Mouse (Mus musculus) erythroblast, embryonic 14.5 days (primary cell): ENCODE measurements around the gene Gm11563. TPM values are rescaled to one million over a fixed set of nuclear protein-coding genes. Genes with fewer than 3 reads are reported as not detected.
"Not testable (repeated sequence)": the region's sequence is repeated elsewhere in the genome, so short reads cannot be mapped to it uniquely, and the experiment has no call there.

Experiments
- H3K27me3 ChIP-seq: 2 replicates; pipeline ENCODE4 v1.6.1; 2012; ENCODE audit warnings: inconsistent platforms; ENCODE audit not compliant: control insufficient read depth
- H3K36me3 ChIP-seq: 2 replicates; pipeline ENCODE4 v1.6.1; 2012; ENCODE audit warnings: mild to moderate bottlenecking, inconsistent platforms; ENCODE audit not compliant: control insufficient read depth
- H3K4me1 ChIP-seq: 2 replicates; pipeline ENCODE4 v1.6.1; 2012; ENCODE audit warnings: inconsistent platforms; ENCODE audit not compliant: control insufficient read depth
- H3K4me3 ChIP-seq: replicated peaks from 2 replicates; pipeline ENCODE3; 2012; ENCODE audit warnings: moderate library complexity, mild to moderate bottlenecking, inconsistent platforms
- H3K9me3 ChIP-seq: 2 replicates; pipeline ENCODE4 v1.6.1; 2012; ENCODE audit warnings: low read length, inconsistent platforms, mixed read lengths; ENCODE audit not compliant: control insufficient read depth
- GATA1 ChIP-seq: IDR thresholded peaks from 2 replicates; pipeline ENCODE4 v1.6.1; 2012; ENCODE audit warnings: low read length, inconsistent platforms, mixed read lengths
- TAL1 ChIP-seq: IDR thresholded peaks from 3 replicates; pipeline ENCODE4 v1.6.1; 2012; ENCODE audit warnings: low read length, inconsistent platforms, mixed read lengths
- polyA plus RNA-seq: library from polyadenylated mRNA; stranded (reverse); fragments of >175 nt; gene quantifications from 2 replicates; pipeline ENCODE4 v1.2.3, GENCODE M21; 2012

The Gm11563 gene
- not detected in 2 replicates for polyA plus RNA-seq

GRCm38 (mm10) chr11:99658467-99659010 lies at the start of gene Gm11563:
Gene Gm11563 (minus strand): TSS chr11:99658960.
- not testable (repeated sequence) for H3K9me3 ChIP-seq, H3K36me3 ChIP-seq, H3K4me3 ChIP-seq, H3K27me3 ChIP-seq, H3K4me1 ChIP-seq

GRCm38 (mm10) chr11:99690463-99690862 lies 31.7 kb upstream of the Gm11563 start, which contains the start of gene Gm14190:
Gene Gm14190 (minus strand): TSS chr11:99690740.
- Histone ChIP-seq H3K9me3 (peaks cover 9% of the 10 kb centered on the region), H3K27me3 (no peaks in the 10 kb centered on the region), H3K36me3 (no peaks in the 10 kb centered on the region), H3K4me1 (no peaks in the 10 kb centered on the region), H3K4me3 (no peak within 1 kb of the TSS)
- TF ChIP-seq TAL1 = no peak
- TF ChIP-seq GATA1 = no peak

GRCm38 (mm10) chr11:99685235-99685634 lies 26.5 kb upstream of the Gm11563 start:
- H3K27me3 ChIP-seq, H3K36me3 ChIP-seq, H3K4me3 ChIP-seq: not testable (repeated sequence)

GRCm38 (mm10) chr11:99683481-99683880 lies 24.7 kb upstream of the Gm11563 start:
- H3K4me3 ChIP-seq = no peak overlapping the region
- H3K9me3 ChIP-seq = peaks cover 8% of the 10 kb centered on the region
- no peaks in the 10 kb centered on the region for H3K4me1 ChIP-seq
- no peaks in the 10 kb centered on the region for H3K27me3 ChIP-seq
- no peak for TF ChIP-seq GATA1
- no peak for TF ChIP-seq TAL1
- no peaks in the 10 kb centered on the region for H3K36me3 ChIP-seq

More at GRCm38 (mm10) chr11:99685235-99685634, 26.5 kb upstream of the Gm11563 start:
- not testable (repeated sequence) for H3K9me3 ChIP-seq, H3K4me1 ChIP-seq

- no peaks in the 10 kb centered on the region for H3K27me3 ChIP-seq
- peaks cover 8% of the 10 kb centered on the region; the same call in 1 of the 2 replicates for H3K9me3 ChIP-seq
- H3K4me3 ChIP-seq = no peak within 1 kb of the TSS
- TF ChIP-seq TAL1 = no peak
- no peak for TF ChIP-seq GATA1
- no peaks in the 10 kb centered on the region for H3K36me3 ChIP-seq
- no peaks in the 10 kb centered on the region for H3K4me1 ChIP-seq
These were observed 7.1 kb upstream of the Gm11563 start, which contains the start of gene Krtap4-6 for GRCm38 (mm10) chr11:99665860-99666259. Gene Krtap4-6 (minus strand): TSS chr11:99665960.

- peaks cover 8% of the 10 kb centered on the region; the same call in 1 of the 2 replicates for H3K9me3 ChIP-seq
- H3K36me3 ChIP-seq = no peaks in the 10 kb centered on the region
- no peaks in the 10 kb centered on the region for H3K4me1 ChIP-seq
- TF ChIP-seq GATA1 = no peak
- H3K4me3 ChIP-seq = no peak overlapping the region
- no peaks in the 10 kb centered on the region for H3K27me3 ChIP-seq
These were observed 4.0 kb upstream of the Gm11563 start for GRCm38 (mm10) chr11:99662802-99663201.

- Histone ChIP-seq H3K36me3 (no peaks in the 10 kb centered on the region), H3K4me3 (no peak overlapping the region), H3K27me3 (no peaks in the 10 kb centered on the region), H3K9me3 (peaks cover 3% of the 10 kb centered on the region; the same call in 1 of the 2 replicates), H3K4me1 (no peaks in the 10 kb centered on the region)
- TF ChIP-seq GATA1 = no peak
- no peak for TF ChIP-seq TAL1
These were observed 496 bp upstream of the Gm11563 start for GRCm38 (mm10) chr11:99659256-99659655.

GRCm38 (mm10) chr11:99657051-99657450 lies 1.7 kb downstream of the Gm11563 start:
- no peaks in the 10 kb centered on the region; the same call in 1 of the 2 replicates for H3K9me3 ChIP-seq
- H3K27me3 ChIP-seq = no peaks in the 10 kb centered on the region
- H3K4me1 ChIP-seq = no peaks in the 10 kb centered on the region
- no peak for TF ChIP-seq TAL1
- no peak for TF ChIP-seq GATA1
- H3K4me3 ChIP-seq = no peak overlapping the region
- no peaks in the 10 kb centered on the region for H3K36me3 ChIP-seq

- no peak within 1 kb of the TSS for H3K4me3 ChIP-seq
- no peaks in the 10 kb centered on the region for H3K4me1 ChIP-seq
- H3K9me3 ChIP-seq = peaks cover 5% of the 10 kb centered on the region; the same call in 1 of the 2 replicates
- no peaks in the 10 kb centered on the region for H3K36me3 ChIP-seq
- TF ChIP-seq TAL1 (no peak), GATA1 (no peak)
- no peaks in the 10 kb centered on the region for H3K27me3 ChIP-seq
These were observed 8.6 kb downstream of the Gm11563 start, which contains the start of gene Gm11555 for GRCm38 (mm10) chr11:99650136-99650535. Gene Gm11555 (minus strand): TSS chr11:99650236.

GRCm38 (mm10) chr11:99646444-99646843 lies 12.3 kb downstream of the Gm11563 start:
- no peak overlapping the region for H3K4me3 ChIP-seq
- H3K36me3 ChIP-seq = no peaks in the 10 kb centered on the region
- H3K9me3 ChIP-seq = peaks cover 8% of the 10 kb centered on the region; the same call in 1 of the 2 replicates
- TF ChIP-seq TAL1 (no peak), GATA1 (no peak)
- no peaks in the 10 kb centered on the region for H3K4me1 ChIP-seq
- H3K27me3 ChIP-seq = no peaks in the 10 kb centered on the region
